Mouse (Mus musculus): ENCODE data around the gene Prss53. TPM values are rescaled to one million over a fixed set of nuclear protein-coding genes. Genes with fewer than 3 reads are reported as not detected.

Prss53 gene
- polyA plus RNA-seq, 1 experiment from 2014 or later = 0.22 TPM

GRCm38 (mm10) chr7:127930636-127931035 is 39.9 kb upstream of the Prss53 start:
- H3K4me3 ChIP-seq (ENCODE audit: low read depth, low read length) = no peak overlapping the region
- no peak overlapping the region for H3K27ac ChIP-seq (replicated peaks; ENCODE audit: low read depth, low read length)
- 78% methylated on average over 5 of the region's 5 CpGs for WGBS
- no peaks in the 10 kb centered on the region for H3K9me3 ChIP-seq (replicated peaks; ENCODE audit: control insufficient read depth, low read length)
- H3K4me1 ChIP-seq (ENCODE audit: control insufficient read depth, insufficient read depth, low read length) = no peaks in the 10 kb centered on the region; the same call in 1 of the 2 replicates
- H3K4me2 ChIP-seq (ENCODE audit: low read depth, low read length) = no peak overlapping the region
- no peak for DNase-seq (ENCODE audit: low spot score)
- peaks cover 4% of the 10 kb centered on the region; the same call in 1 of the 2 replicates for H3K27me3 ChIP-seq (ENCODE audit: control insufficient read depth, insufficient read depth, low read length)
- no peak for ATAC-seq (replicated peaks; ENCODE audit: insufficient number of reproducible peaks, low FRiP score, low TSS enrichment, low read depth)
- H3K9ac ChIP-seq (replicated peaks; ENCODE audit: low read length) = no peak overlapping the region
- no peaks in the 10 kb centered on the region for H3K36me3 ChIP-seq (replicated peaks; ENCODE audit: control insufficient read depth, insufficient read depth, low read depth, low read length)

GRCm38 (mm10) chr7:127929923-127930322 is 39.2 kb upstream of the Prss53 start, which contains the start of gene Prss8:
Gene Prss8, minus strand, starts transcription at chr7:127930104.
- DNase-seq (ENCODE audit: low spot score) (peak; percentile 25), ATAC-seq (replicated peaks; ENCODE audit: insufficient number of reproducible peaks, low FRiP score, low TSS enrichment, low read depth) (no peak)
- Histone ChIP-seq H3K9ac (replicated peaks; ENCODE audit: low read length) (peak within 1 kb of the TSS; percentile 51), H3K4me2 (ENCODE audit: low read depth, low read length) (peak within 1 kb of the TSS; percentile 38; the same call in 1 of the 2 replicates), H3K4me1 (ENCODE audit: control insufficient read depth, insufficient read depth, low read length) (no peaks in the 10 kb centered on the region; the same call in 1 of the 2 replicates), H3K36me3 (replicated peaks; ENCODE audit: control insufficient read depth, insufficient read depth, low read depth, low read length) (no peaks in the 10 kb centered on the region), H3K4me3 (ENCODE audit: low read depth, low read length) (peak within 1 kb of the TSS; percentile 11), H3K27ac (replicated peaks; ENCODE audit: low read depth, low read length) (no peak within 1 kb of the TSS), H3K9me3 (replicated peaks; ENCODE audit: control insufficient read depth, low read length) (no peaks in the 10 kb centered on the region), H3K27me3 (ENCODE audit: control insufficient read depth, insufficient read depth, low read length) (peaks cover 4% of the 10 kb centered on the region; the same call in 1 of the 2 replicates)
- WGBS = 10% methylated on average over 6 of the region's 6 CpGs

- Histone ChIP-seq H3K27ac (replicated peaks; ENCODE audit: low read depth, low read length) (no peak overlapping the region), H3K4me3 (ENCODE audit: low read depth, low read length) (no peak overlapping the region), H3K36me3 (replicated peaks; ENCODE audit: control insufficient read depth, insufficient read depth, low read depth, low read length) (no peaks in the 10 kb centered on the region; the same call in 1 of the 2 replicates), H3K4me2 (ENCODE audit: low read depth, low read length) (peak overlapping the region; percentile 38; the same call in 1 of the 2 replicates), H3K9ac (replicated peaks; ENCODE audit: low read length) (no peak overlapping the region; the same call in 1 of the 2 replicates), H3K4me1 (ENCODE audit: control insufficient read depth, insufficient read depth, low read length) (no peaks in the 10 kb centered on the region; the same call in 1 of the 2 replicates), H3K9me3 (replicated peaks; ENCODE audit: control insufficient read depth, low read length) (no peaks in the 10 kb centered on the region), H3K27me3 (ENCODE audit: control insufficient read depth, insufficient read depth, low read length) (peaks cover 4% of the 10 kb centered on the region; the same call in 1 of the 2 replicates)
- WGBS = 47% methylated on average over 5 of the region's 5 CpGs
- DNase-seq (ENCODE audit: low spot score) (no peak), ATAC-seq (replicated peaks; ENCODE audit: insufficient number of reproducible peaks, low FRiP score, low TSS enrichment, low read depth) (no peak)
Observed at GRCm38 (mm10) chr7:127928596-127928995, 37.8 kb upstream of the Prss53 start.

GRCm38 (mm10) chr7:127927726-127928125 is 37.0 kb upstream of the Prss53 start:
- no peak overlapping the region for H3K4me2 ChIP-seq (ENCODE audit: low read depth, low read length)
- ATAC-seq (replicated peaks; ENCODE audit: insufficient number of reproducible peaks, low FRiP score, low TSS enrichment, low read depth) (no peak), DNase-seq (ENCODE audit: low spot score) (no peak)
- no peaks in the 10 kb centered on the region; the same call in 1 of the 2 replicates for H3K36me3 ChIP-seq (replicated peaks; ENCODE audit: control insufficient read depth, insufficient read depth, low read depth, low read length)
- no peak overlapping the region for H3K4me3 ChIP-seq (ENCODE audit: low read depth, low read length)
- H3K9me3 ChIP-seq (replicated peaks; ENCODE audit: control insufficient read depth, low read length) = no peaks in the 10 kb centered on the region
- peaks cover 4% of the 10 kb centered on the region; the same call in 1 of the 2 replicates for H3K27me3 ChIP-seq (ENCODE audit: control insufficient read depth, insufficient read depth, low read length)
- no peak overlapping the region for H3K27ac ChIP-seq (replicated peaks; ENCODE audit: low read depth, low read length)
- H3K4me1 ChIP-seq (ENCODE audit: control insufficient read depth, insufficient read depth, low read length) = no peaks in the 10 kb centered on the region; the same call in 1 of the 2 replicates
- WGBS = 84% methylated on average over 10 of the region's 11 CpGs
- no peak overlapping the region for H3K9ac ChIP-seq (replicated peaks; ENCODE audit: low read length)

- no peak for ATAC-seq (replicated peaks; ENCODE audit: insufficient number of reproducible peaks, low FRiP score, low TSS enrichment, low read depth)
- H3K27ac ChIP-seq (replicated peaks; ENCODE audit: low read depth, low read length) = no peak overlapping the region
- no peaks in the 10 kb centered on the region for H3K9me3 ChIP-seq (replicated peaks; ENCODE audit: control insufficient read depth, low read length)
- H3K27me3 ChIP-seq (ENCODE audit: control insufficient read depth, insufficient read depth, low read length) = peaks cover 4% of the 10 kb centered on the region; the same call in 1 of the 2 replicates
- no peak overlapping the region for H3K9ac ChIP-seq (replicated peaks; ENCODE audit: low read length)
- no peak overlapping the region for H3K4me2 ChIP-seq (ENCODE audit: low read depth, low read length)
- no peak overlapping the region for H3K4me3 ChIP-seq (ENCODE audit: low read depth, low read length)
- no peaks in the 10 kb centered on the region; the same call in 1 of the 2 replicates for H3K36me3 ChIP-seq (replicated peaks; ENCODE audit: control insufficient read depth, insufficient read depth, low read depth, low read length)
- no peak for DNase-seq (ENCODE audit: low spot score)
- 87% methylated on average over 11 of the region's 11 CpGs for WGBS
- H3K4me1 ChIP-seq (ENCODE audit: control insufficient read depth, insufficient read depth, low read length) = no peaks in the 10 kb centered on the region; the same call in 1 of the 2 replicates
Observed at GRCm38 (mm10) chr7:127926846-127927245, 36.1 kb upstream of the Prss53 start.

GRCm38 (mm10) chr7:127926066-127926465 is 35.3 kb upstream of the Prss53 start:
- ATAC-seq (replicated peaks; ENCODE audit: insufficient number of reproducible peaks, low FRiP score, low TSS enrichment, low read depth) = no peak
- Histone ChIP-seq H3K27me3 (ENCODE audit: control insufficient read depth, insufficient read depth, low read length) (peaks cover 4% of the 10 kb centered on the region; the same call in 1 of the 2 replicates), H3K36me3 (replicated peaks; ENCODE audit: control insufficient read depth, insufficient read depth, low read depth, low read length) (no peaks in the 10 kb centered on the region; the same call in 1 of the 2 replicates), H3K9ac (replicated peaks; ENCODE audit: low read length) (no peak overlapping the region), H3K4me3 (ENCODE audit: low read depth, low read length) (no peak overlapping the region), H3K27ac (replicated peaks; ENCODE audit: low read depth, low read length) (no peak overlapping the region), H3K9me3 (replicated peaks; ENCODE audit: control insufficient read depth, low read length) (no peaks in the 10 kb centered on the region), H3K4me2 (ENCODE audit: low read depth, low read length) (no peak overlapping the region), H3K4me1 (ENCODE audit: control insufficient read depth, insufficient read depth, low read length) (no peaks in the 10 kb centered on the region; the same call in 1 of the 2 replicates)
- DNase-seq (ENCODE audit: low spot score) = no peak
- 85% methylated on average over 8 of the region's 8 CpGs for WGBS

GRCm38 (mm10) chr7:127925252-127925651 is 34.5 kb upstream of the Prss53 start:
- Histone ChIP-seq H3K4me3 (ENCODE audit: low read depth, low read length) (no peak overlapping the region), H3K27ac (replicated peaks; ENCODE audit: low read depth, low read length) (no peak overlapping the region), H3K36me3 (replicated peaks; ENCODE audit: control insufficient read depth, insufficient read depth, low read depth, low read length) (no peaks in the 10 kb centered on the region; the same call in 1 of the 2 replicates), H3K4me2 (ENCODE audit: low read depth, low read length) (no peak overlapping the region), H3K9ac (replicated peaks; ENCODE audit: low read length) (no peak overlapping the region), H3K9me3 (replicated peaks; ENCODE audit: control insufficient read depth, low read length) (no peaks in the 10 kb centered on the region), H3K27me3 (ENCODE audit: control insufficient read depth, insufficient read depth, low read length) (peaks cover 4% of the 10 kb centered on the region; the same call in 1 of the 2 replicates), H3K4me1 (ENCODE audit: control insufficient read depth, insufficient read depth, low read length) (no peaks in the 10 kb centered on the region; the same call in 1 of the 2 replicates)
- no peak for ATAC-seq (replicated peaks; ENCODE audit: insufficient number of reproducible peaks, low FRiP score, low TSS enrichment, low read depth)
- 49% methylated on average over 5 of the region's 5 CpGs for WGBS
- peak; percentile 54 for DNase-seq (ENCODE audit: low spot score)

GRCm38 (mm10) chr7:127923714-127924113 is 32.9 kb upstream of the Prss53 start:
- no peak overlapping the region for H3K4me3 ChIP-seq (ENCODE audit: low read depth, low read length)
- DNase-seq (ENCODE audit: low spot score) (no peak), ATAC-seq (replicated peaks; ENCODE audit: insufficient number of reproducible peaks, low FRiP score, low TSS enrichment, low read depth) (no peak)
- no peaks in the 10 kb centered on the region; the same call in none of the 2 replicates for H3K36me3 ChIP-seq (replicated peaks; ENCODE audit: control insufficient read depth, insufficient read depth, low read depth, low read length)
- H3K27ac ChIP-seq (replicated peaks; ENCODE audit: low read depth, low read length) = no peak overlapping the region
- 81% methylated on average over 5 of the region's 5 CpGs for WGBS
- no peaks in the 10 kb centered on the region for H3K9me3 ChIP-seq (replicated peaks; ENCODE audit: control insufficient read depth, low read length)
- peaks cover 2% of the 10 kb centered on the region; the same call in 1 of the 2 replicates for H3K27me3 ChIP-seq (ENCODE audit: control insufficient read depth, insufficient read depth, low read length)
- no peaks in the 10 kb centered on the region for H3K4me1 ChIP-seq (ENCODE audit: control insufficient read depth, insufficient read depth, low read length)
- no peak overlapping the region for H3K9ac ChIP-seq (replicated peaks; ENCODE audit: low read length)
- H3K4me2 ChIP-seq (ENCODE audit: low read depth, low read length) = no peak overlapping the region
